Mouse (Mus musculus): ENCODE measurements around the gene Opcml.

DNA sequence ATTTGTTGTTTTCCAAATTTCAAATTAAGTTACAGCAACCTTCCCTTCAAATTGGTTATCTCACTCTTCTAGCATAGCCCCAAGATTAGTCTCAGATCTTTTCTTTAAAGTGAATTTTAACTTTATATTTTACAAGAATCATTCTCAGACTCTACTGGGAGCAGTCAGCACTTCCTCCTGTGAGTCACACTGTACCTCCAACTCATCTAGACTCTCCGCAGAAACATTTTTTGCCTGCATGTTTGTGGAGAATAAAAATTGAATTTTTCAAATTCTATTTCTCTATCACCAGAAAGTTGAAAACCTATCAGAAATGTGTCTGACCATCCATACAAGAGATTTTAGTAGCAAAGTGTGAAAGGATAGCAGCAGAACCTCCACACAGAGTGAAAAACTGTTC lies 370.4 kb downstream of the Opcml start:
- TF ChIP-seq CTCF (IDR thresholded peaks at IDR 0.05; ENCODE audit: low read depth, low read length) = no peak
- TF ChIP-seq POLR2A (IDR thresholded peaks at IDR 0.05; ENCODE audit: borderline replicate concordance, low read depth, low read length) = no peak

Data from bone marrow macrophage, adult 2 months (primary cell).